In genomic region chr6:34721740-34722139, GRCm38 (mm10) we compare ENCODE assay signal across 12 mouse cellular contexts. TPM values are rescaled to one million over a fixed set of nuclear protein-coding genes. Genes with fewer than 3 reads are reported as not detected.
DNase-seq lines count a peak whose midpoint lies in the region; ATAC-seq and TF ChIP-seq lines count a peak whose summit lies in the region.
"Had no signal": no experiment of that assay in that cellular context is flagged by ENCODE, and none has a peak within 500 bp of the region (broad histone marks: within the 10 kb centered on the region; RNA-seq: fewer than 3 reads in every experiment).

No protein-coding gene starts in this region.

- WGBS in kidney, adult 2 months, result 43% methylated on average over 6 of the region's 6 CpGs
- WGBS in limb, embryonic 10.5 days, result 69% methylated on average over 6 of the region's 6 CpGs
- WGBS in midbrain, embryonic 10.5 days, result 82% methylated on average over 6 of the region's 6 CpGs

- H3K27ac ChIP-seq in kidney, adult 2 months (ENCODE audit: insufficient read depth, low read depth, low read length), result peak overlapping the region; percentile 54; the same call in 1 of the 2 replicates
- H3K27ac ChIP-seq in embryonic fibroblast, embryonic 13.5 days (ENCODE audit: insufficient read depth, low read length), result peak overlapping the region; percentile 96
- peak overlapping the region; percentile 75 for H3K27ac ChIP-seq in limb, embryonic 10.5 days
- H3K27ac ChIP-seq in midbrain, embryonic 10.5 days (replicated peaks), result no peak overlapping the region

- H3K27me3 ChIP-seq in kidney, adult 2 months (replicated peaks; ENCODE audit: control insufficient read depth, insufficient read depth, low read length), result no peaks in the 10 kb centered on the region
- H3K27me3 ChIP-seq in limb, embryonic 10.5 days (ENCODE audit: low read depth, poor library complexity, severe bottlenecking), result no peaks in the 10 kb centered on the region
- no peaks in the 10 kb centered on the region for H3K27me3 ChIP-seq in midbrain, embryonic 10.5 days (ENCODE audit: low read depth, poor library complexity, severe bottlenecking)

- peak; percentile 40 for DNase-seq in kidney, adult 2 months
- DNase-seq in kidney, postnatal 14 days, result no peak
- DNase-seq in 416B (ENCODE audit: low read depth), result peak; percentile 71
- no peak for DNase-seq in limb, embryonic 10.5 days (ENCODE audit: low spot score)
- DNase-seq in ovary, adult 18-20 months (ENCODE audit: low spot score), result no peak
- no peak for DNase-seq in midbrain, embryonic 10.5 days (ENCODE audit: low spot score)
- DNase-seq: adrenal gland, postnatal 25 days; cerebellum, adult 11 months had no signal

- peaks cover 9% of the 10 kb centered on the region; the same call in 1 of the 2 replicates for H3K4me1 ChIP-seq in kidney, adult 2 months (ENCODE audit: control insufficient read depth, insufficient read depth, low read length)
- H3K4me1 ChIP-seq in embryonic fibroblast, embryonic 13.5 days (ENCODE audit: control insufficient read depth, insufficient read depth, low read length), result peaks cover 40% of the 10 kb centered on the region
- H3K4me1 ChIP-seq in limb, embryonic 10.5 days, result peaks cover 66% of the 10 kb centered on the region
- H3K4me1 ChIP-seq in midbrain, embryonic 10.5 days, result peaks cover 35% of the 10 kb centered on the region

- TF ChIP-seq POLR2A in kidney, adult 2 months (IDR thresholded peaks at IDR 0.05; ENCODE audit: low read depth, low read length), result no peak
- no peak for TF ChIP-seq POLR2A in embryonic fibroblast, embryonic 13.5 days (IDR thresholded peaks at IDR 0.05; ENCODE audit: low read depth, low read length)

- H3K36me3 ChIP-seq in kidney, adult 2 months (ENCODE audit: control insufficient read depth, insufficient read depth, low read length), result no peaks in the 10 kb centered on the region
- peaks cover 11% of the 10 kb centered on the region for H3K36me3 ChIP-seq in limb, embryonic 10.5 days
- H3K36me3 ChIP-seq in midbrain, embryonic 10.5 days, result peaks cover 11% of the 10 kb centered on the region

- no peaks in the 10 kb centered on the region for H3K9me3 ChIP-seq in limb, embryonic 10.5 days (replicated peaks)
- H3K9me3 ChIP-seq in midbrain, embryonic 10.5 days (replicated peaks), result no peaks in the 10 kb centered on the region

- no peak for ATAC-seq in megakaryocyte progenitor cell, adult 5-6 weeks (replicated peaks; ENCODE audit: poor library complexity)
- ATAC-seq: intestine, embryonic 16.5 days had no signal

- TF ChIP-seq CTCF in kidney, adult 2 months (conservative IDR thresholded peaks at IDR 0.05; ENCODE audit: insufficient read depth, insufficient read length, low read depth, low read length), result no peak
- no peak for TF ChIP-seq CTCF in embryonic fibroblast, embryonic 13.5 days (IDR thresholded peaks at IDR 0.05; ENCODE audit: borderline replicate concordance, insufficient read depth, low read length)

- no peak overlapping the region for H3K4me3 ChIP-seq in kidney, adult 2 months (ENCODE audit: insufficient read depth, low read depth, low read length)
- no peak overlapping the region for H3K4me3 ChIP-seq in embryonic fibroblast, embryonic 13.5 days (ENCODE audit: insufficient read depth, low read length)
- no peak overlapping the region for H3K4me3 ChIP-seq in limb, embryonic 10.5 days
- H3K4me3 ChIP-seq in midbrain, embryonic 10.5 days, result no peak overlapping the region
- H3K4me3 ChIP-seq: megakaryocyte, embryonic 14.5 days had no signal

RNA-seq across cellular contexts. Expression of gene Agbl3, which starts 58.5 kb away (rescaled TPM):
- polyA plus RNA-seq in kidney, adult 2 months (2012; rRNA removed), result 10.2 and 13.1 TPM in 2 replicates
- polyA plus RNA-seq in embryonic fibroblast, embryonic 13.5 days (2011; ENCODE audit: insufficient read length, low read depth, missing spikeins), result 5.0 and 6.8 TPM in 2 replicates
- polyA plus RNA-seq in limb, embryonic 10.5 days (2016; fragmentation: Nextera tagmentation; extraction: Ambion mirVana), result 2.2 and 4.7 TPM in 2 replicates
- 3.6 and 7.1 TPM in 2 replicates for total RNA-seq in megakaryocyte progenitor cell, adult 5-6 weeks (2015)
- total RNA-seq in megakaryocyte progenitor cell, adult 5-6 weeks (2017), result 2.9 and 3.6 TPM in 2 replicates
- 2.9 and 4.7 TPM in 2 replicates for polyA plus RNA-seq in midbrain, embryonic 10.5 days (2016; fragmentation: Nextera tagmentation; extraction: Ambion mirVana)

Comparison
In these comparisons a context has a peak if more than half of its experiments do, and no peak if none do; other contexts are left out.
1. DNase-seq: peak in kidney, adult 2 months (single experiment) and 416B (single experiment); none in kidney, postnatal 14 days (single experiment), limb, embryonic 10.5 days (single experiment), ovary, adult 18-20 months (single experiment) and midbrain, embryonic 10.5 days (single experiment).